Mouse (Mus musculus) stomach, embryonic 14.5 days (tissue): ENCODE results near the gene Tbc1d10c. TPM values are rescaled to one million over a fixed set of nuclear protein-coding genes. Genes with fewer than 3 reads are reported as not detected.
A peak's percentile ranks its signal among the peaks of the same experiment; 100 is the strongest.

Experiments used
- ATAC-seq: fragments of 200-750 bp; cut with Nextera tagmentation; 2 replicates; pipeline ENCODE4 v1.8.0; 2017; ENCODE audit warnings: low read depth, moderate TSS enrichment; ENCODE audit not compliant: insufficient number of reproducible peaks, insufficient read depth, low FRiP score
- H3K27ac ChIP-seq: fragments of 300-500 bp; sonication (generic); 2 replicates; pipeline ENCODE4 v1.5.1; 2014; ENCODE audit warnings: mild to moderate bottlenecking, low read length, moderate library complexity, mixed read lengths
- H3K27me3 ChIP-seq: fragments of 300-500 bp; sonication (generic); 2 replicates; pipeline ENCODE4 v1.6.1; 2014; ENCODE audit warnings: low read length, control low read depth, mixed read lengths; ENCODE audit not compliant: control insufficient read depth, insufficient read depth
- H3K36me3 ChIP-seq: fragments of 300-500 bp; sonication (generic); 2 replicates; pipeline ENCODE4 v1.6.1; 2014; ENCODE audit warnings: mild to moderate bottlenecking, control low read depth, low read length, moderate library complexity, mixed read lengths; ENCODE audit not compliant: control insufficient read depth, insufficient read depth
- H3K4me1 ChIP-seq: fragments of 300-500 bp; sonication (generic); 2 replicates; pipeline ENCODE4 v1.6.1; 2014; ENCODE audit warnings: low read length, control low read depth, mixed read lengths; ENCODE audit not compliant: control insufficient read depth, insufficient read depth
- H3K4me2 ChIP-seq: fragments of 300-500 bp; sonication (generic); replicated peaks from 2 replicates; pipeline ENCODE4 v1.6.1; 2014; ENCODE audit warnings: low read depth, low read length, control low read depth
- H3K4me3 ChIP-seq: fragments of 300-500 bp; sonication (generic); 2 replicates; pipeline ENCODE4 v1.5.1; 2014; ENCODE audit warnings: low read depth, low read length, control low read depth
- H3K9ac ChIP-seq: fragments of 300-500 bp; sonication (generic); replicated peaks from 2 replicates; pipeline ENCODE4 v1.6.1; 2014; ENCODE audit warnings: low read depth, mild to moderate bottlenecking, control low read depth, low read length, moderate library complexity, mixed read lengths
- H3K9me3 ChIP-seq: fragments of 300-500 bp; sonication (generic); 2 replicates; pipeline ENCODE4 v1.6.1; 2016; ENCODE audit warnings: low read depth, low read length, control low read depth; ENCODE audit not compliant: control insufficient read depth
- WGBS: fragments of 180-500 bp; shearing (Covaris S2); extraction: QIAGEN DNeasy Blood & Tissue Kit; methylation state at CpG from one replicate; pipeline ENCODE4 v1.1.7; 2014; 5-methylcytosine and 5-hydroxymethylcytosine counted together
- polyA plus RNA-seq: library from polyadenylated mRNA; unstranded; fragments of >200 nt; fragmentation: Nextera tagmentation; extraction: Ambion mirVana; gene quantifications from 2 replicates; pipeline ENCODE4 v1.2.1, GENCODE M21; 2014

Gene Tbc1d10c
- 1.5 and 2.5 TPM in 2 replicates for polyA plus RNA-seq

DNA sequence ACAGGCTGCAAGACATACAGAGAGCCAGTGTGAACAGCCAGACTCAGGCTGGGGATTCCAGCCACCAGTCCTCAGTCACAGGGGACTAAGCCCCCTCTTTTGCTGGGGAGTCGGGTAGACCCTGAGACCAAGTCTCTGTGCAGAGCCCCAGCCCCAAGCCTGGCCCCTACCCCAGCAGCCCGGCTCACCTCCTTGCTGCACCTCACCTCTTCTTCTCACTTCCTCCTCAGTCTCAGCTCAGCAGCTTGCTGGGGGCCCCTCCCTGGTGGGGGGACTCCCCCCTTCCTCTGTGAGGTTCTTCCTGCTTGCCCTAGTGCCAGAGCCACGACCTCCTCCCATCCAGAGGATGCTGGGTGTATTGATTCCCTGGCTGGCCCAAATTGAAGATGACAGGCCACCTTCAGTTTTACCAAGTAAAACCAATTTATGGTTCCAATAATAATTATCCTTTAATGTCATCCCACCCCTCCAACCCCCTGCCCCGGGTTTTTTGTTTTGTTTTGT is at the start of gene Tbc1d10c:
Gene Tbc1d10c, minus strand, starts transcription at position 454 of the 504 bp plus-strand sequence.
- Histone ChIP-seq H3K36me3 (peaks cover 30% of the 10 kb centered on the region), H3K27ac (peak within 1 kb of the TSS; percentile 96), H3K9me3 (no peaks in the 10 kb centered on the region), H3K4me2 (peak within 1 kb of the TSS; percentile 97), H3K9ac (peak within 1 kb of the TSS; percentile 92), H3K27me3 (no peaks in the 10 kb centered on the region), H3K4me1 (peaks cover 13% of the 10 kb centered on the region), H3K4me3 (peak within 1 kb of the TSS; percentile 98)
- ATAC-seq = no peak
- 29% methylated on average over 4 of the region's 4 CpGs for WGBS

DNA sequence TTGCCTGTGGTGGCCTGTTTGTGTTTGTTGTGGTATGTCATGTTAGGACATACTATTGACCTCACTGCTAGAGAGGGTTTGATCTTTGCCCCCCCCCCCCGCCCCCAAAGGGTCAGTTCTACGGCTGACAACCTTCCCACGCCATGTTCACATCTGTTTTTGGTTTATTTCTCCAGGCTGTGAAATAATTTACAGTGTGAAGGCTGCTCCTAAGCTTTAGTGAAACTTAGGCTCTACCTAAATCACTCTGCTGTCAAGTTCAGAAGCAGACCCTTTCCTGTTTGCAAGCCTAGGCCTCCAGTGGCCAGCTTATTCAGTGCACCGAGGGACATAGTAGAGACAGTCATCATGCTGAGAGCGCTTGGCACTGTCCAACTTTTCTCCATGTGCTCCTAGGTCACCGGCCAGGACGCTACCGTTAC is 49.2 kb upstream of the Tbc1d10c start:
- no peak overlapping the region for H3K27ac ChIP-seq
- no peak overlapping the region for H3K9ac ChIP-seq
- no peaks in the 10 kb centered on the region for H3K27me3 ChIP-seq
- H3K9me3 ChIP-seq = no peaks in the 10 kb centered on the region
- H3K4me1 ChIP-seq = no peaks in the 10 kb centered on the region
- no peak overlapping the region for H3K4me3 ChIP-seq
- no peak for ATAC-seq
- H3K4me2 ChIP-seq = no peak overlapping the region
- H3K36me3 ChIP-seq = no peaks in the 10 kb centered on the region
- 51% methylated on average over 8 of the region's 8 CpGs for WGBS

DNA sequence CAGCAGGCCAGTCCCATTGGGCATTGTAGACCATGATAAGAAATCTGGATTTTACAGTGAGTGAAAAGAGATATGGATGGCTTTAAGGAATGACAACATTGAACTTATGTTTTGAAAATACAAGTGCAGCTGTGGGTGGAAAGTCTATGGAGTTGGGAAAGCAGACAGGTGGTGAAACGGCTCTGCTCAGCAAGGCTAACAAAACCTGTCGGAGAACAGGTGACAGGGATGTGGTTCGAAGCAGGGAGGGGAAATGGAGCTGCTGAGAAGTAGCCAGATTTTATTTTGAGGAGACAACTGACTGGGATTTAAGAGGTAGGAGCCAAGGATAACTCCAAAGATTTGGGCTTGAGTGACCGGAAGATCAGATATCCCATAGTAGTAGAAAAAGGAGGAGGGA is 43.5 kb upstream of the Tbc1d10c start:
- Histone ChIP-seq H3K9ac (no peak overlapping the region), H3K4me3 (no peak overlapping the region), H3K9me3 (no peaks in the 10 kb centered on the region), H3K36me3 (no peaks in the 10 kb centered on the region), H3K4me1 (peaks cover 21% of the 10 kb centered on the region; the same call in 1 of the 2 replicates), H3K4me2 (no peak overlapping the region), H3K27me3 (no peaks in the 10 kb centered on the region), H3K27ac (no peak overlapping the region)
- no peak for ATAC-seq
- WGBS = 75% methylated on average over 4 of the region's 4 CpGs

DNA sequence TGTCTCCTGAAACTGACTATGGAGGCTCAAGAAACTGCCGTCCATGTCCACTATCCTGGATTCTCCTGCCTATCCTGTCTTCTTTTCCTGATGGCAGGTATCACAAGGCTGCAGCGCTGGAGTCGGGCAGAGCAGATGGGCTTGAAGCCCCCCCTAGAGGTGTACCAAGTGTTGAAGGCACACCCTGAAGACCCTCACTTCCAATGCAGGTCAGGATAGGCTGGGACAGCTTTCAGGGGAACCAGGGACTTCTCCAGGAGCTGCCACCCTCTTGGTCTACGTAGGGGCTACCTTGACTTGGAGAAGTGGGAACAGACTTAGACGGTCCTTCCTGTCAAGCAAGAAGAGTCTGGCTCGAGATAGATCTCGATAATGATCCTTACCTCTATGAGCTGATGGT is 41.6 kb upstream of the Tbc1d10c start:
- no peaks in the 10 kb centered on the region for H3K9me3 ChIP-seq
- peaks cover 24% of the 10 kb centered on the region; the same call in 1 of the 2 replicates for H3K4me1 ChIP-seq
- H3K9ac ChIP-seq = 0 out of 2 replicates have a peak overlapping the region, but pooled peaks have one; percentile 10
- WGBS = 76% methylated on average over 7 of the region's 7 CpGs
- peak overlapping the region; percentile 57 for H3K4me2 ChIP-seq
- H3K27me3 ChIP-seq = no peaks in the 10 kb centered on the region
- H3K4me3 ChIP-seq = no peak overlapping the region
- no peak overlapping the region for H3K27ac ChIP-seq
- no peak for ATAC-seq
- no peaks in the 10 kb centered on the region for H3K36me3 ChIP-seq

DNA sequence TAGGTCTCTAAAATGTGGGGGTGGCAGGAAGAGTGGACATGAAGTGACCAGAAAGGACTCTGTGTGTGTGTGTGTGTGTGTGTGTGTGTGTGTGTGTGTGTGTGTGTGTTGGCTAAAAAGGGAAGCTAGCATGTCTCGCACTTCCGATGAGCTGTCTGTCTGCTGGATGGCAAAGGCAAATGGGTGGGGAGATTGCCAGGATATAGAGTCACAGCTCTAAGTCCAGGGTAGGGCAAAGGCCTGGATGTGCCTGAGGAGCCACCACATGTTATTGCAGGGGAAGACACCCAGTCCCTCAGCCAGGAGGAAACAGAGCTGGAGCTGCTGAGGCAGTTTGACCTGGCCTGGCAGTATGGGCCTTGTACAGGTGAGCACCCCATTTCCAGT is 41.1 kb upstream of the Tbc1d10c start:
- no peak for ATAC-seq

DNA sequence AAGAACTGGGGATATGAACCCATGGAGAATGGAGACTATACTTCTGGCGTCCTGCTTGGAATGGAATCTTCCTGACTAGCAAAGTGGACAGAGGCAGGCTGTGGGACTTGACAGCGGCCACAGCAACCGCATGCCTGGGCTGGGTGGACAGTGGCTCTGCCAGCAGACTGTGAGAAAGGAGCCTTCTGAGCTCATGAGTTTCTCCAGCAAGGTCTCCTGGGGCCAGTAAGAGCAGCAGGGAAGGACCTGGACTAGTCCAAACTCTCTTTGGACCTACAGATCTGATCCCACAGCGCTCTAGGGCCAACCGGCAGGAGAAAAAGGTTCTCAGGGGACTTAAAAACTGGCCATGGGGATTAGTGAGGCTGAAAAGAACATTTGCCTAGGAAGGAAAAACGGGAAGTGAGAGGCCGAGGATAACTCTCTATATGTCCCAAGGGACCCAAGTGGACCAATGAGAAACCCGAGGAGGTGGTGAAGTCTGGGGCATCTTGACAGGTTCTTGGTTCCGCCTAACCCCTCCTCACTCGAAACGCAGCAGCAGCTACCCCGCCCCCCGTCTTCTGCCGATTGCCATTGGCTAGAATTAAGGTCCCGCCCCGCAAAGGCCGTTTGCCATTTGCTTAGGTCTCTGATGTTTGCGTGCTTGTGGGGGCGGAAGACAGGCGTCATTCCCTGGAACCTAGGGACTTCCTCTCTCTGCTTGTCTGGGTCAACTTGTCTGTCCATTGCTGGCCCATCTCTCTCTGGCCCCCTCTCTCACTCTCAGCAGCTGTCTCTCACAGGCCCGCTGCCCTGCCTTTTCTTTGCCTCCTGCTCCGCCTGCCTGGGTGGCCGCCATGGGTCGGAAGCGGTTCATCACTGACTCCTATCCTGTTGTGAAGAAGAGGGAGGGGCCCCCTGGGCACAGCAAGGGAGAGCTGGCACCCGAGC is 40.4 kb upstream of the Tbc1d10c start, which contains the start of gene Pold4:
Gene Pold4, plus strand, starts transcription at position 647 of the 933 bp plus-strand sequence.
- peak; percentile 85 for ATAC-seq
- Histone ChIP-seq H3K27ac (peak within 1 kb of the TSS; percentile 69; the same call in 1 of the 2 replicates), H3K4me1 (peaks cover 24% of the 10 kb centered on the region; the same call in 1 of the 2 replicates), H3K9ac (peak within 1 kb of the TSS; percentile 37), H3K27me3 (no peaks in the 10 kb centered on the region), H3K4me3 (peak within 1 kb of the TSS; percentile 41), H3K9me3 (no peaks in the 10 kb centered on the region), H3K4me2 (peak within 1 kb of the TSS; percentile 57), H3K36me3 (no peaks in the 10 kb centered on the region)
- WGBS = 11% methylated on average over 26 of the region's 26 CpGs

More for the DNA sequence above, 41.1 kb upstream of the Tbc1d10c start:
- Histone ChIP-seq H3K9me3 (no peaks in the 10 kb centered on the region), H3K9ac (peak overlapping the region; percentile 37), H3K4me3 (peak overlapping the region; percentile 41), H3K27ac (peak overlapping the region; percentile 66; the same call in 1 of the 2 replicates), H3K36me3 (no peaks in the 10 kb centered on the region), H3K4me1 (peaks cover 24% of the 10 kb centered on the region; the same call in 1 of the 2 replicates), H3K27me3 (no peaks in the 10 kb centered on the region), H3K4me2 (peak overlapping the region; percentile 57)
- WGBS = 33% methylated on average over 2 of the region's 2 CpGs

DNA sequence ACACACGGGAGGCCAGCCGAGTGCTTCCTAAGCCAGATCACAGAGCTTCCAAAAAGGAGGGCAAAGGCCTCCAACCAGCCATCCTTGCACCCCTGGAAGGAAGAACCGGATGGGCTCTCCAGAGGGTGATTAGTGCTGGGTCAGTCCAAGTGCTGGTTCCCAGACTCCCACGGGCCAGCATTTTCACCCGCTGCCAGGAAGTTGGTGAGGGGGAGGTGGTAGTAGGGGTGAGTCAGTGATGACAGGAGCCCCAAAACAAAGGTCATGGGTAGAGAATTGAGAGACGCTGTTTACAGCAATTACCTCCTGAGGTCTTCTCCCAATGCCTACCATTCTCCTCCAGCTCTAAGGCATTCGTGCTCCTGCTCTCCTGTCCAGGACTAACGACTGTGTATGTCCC is 39.3 kb upstream of the Tbc1d10c start:
- Histone ChIP-seq H3K36me3 (no peaks in the 10 kb centered on the region), H3K4me1 (peaks cover 24% of the 10 kb centered on the region; the same call in 1 of the 2 replicates), H3K9me3 (no peaks in the 10 kb centered on the region), H3K4me3 (no peak overlapping the region), H3K27ac (peak overlapping the region; percentile 44; the same call in 1 of the 2 replicates), H3K9ac (no peak overlapping the region), H3K4me2 (no peak overlapping the region), H3K27me3 (no peaks in the 10 kb centered on the region)
- 72% methylated on average over 8 of the region's 8 CpGs for WGBS
- ATAC-seq = no peak

DNA sequence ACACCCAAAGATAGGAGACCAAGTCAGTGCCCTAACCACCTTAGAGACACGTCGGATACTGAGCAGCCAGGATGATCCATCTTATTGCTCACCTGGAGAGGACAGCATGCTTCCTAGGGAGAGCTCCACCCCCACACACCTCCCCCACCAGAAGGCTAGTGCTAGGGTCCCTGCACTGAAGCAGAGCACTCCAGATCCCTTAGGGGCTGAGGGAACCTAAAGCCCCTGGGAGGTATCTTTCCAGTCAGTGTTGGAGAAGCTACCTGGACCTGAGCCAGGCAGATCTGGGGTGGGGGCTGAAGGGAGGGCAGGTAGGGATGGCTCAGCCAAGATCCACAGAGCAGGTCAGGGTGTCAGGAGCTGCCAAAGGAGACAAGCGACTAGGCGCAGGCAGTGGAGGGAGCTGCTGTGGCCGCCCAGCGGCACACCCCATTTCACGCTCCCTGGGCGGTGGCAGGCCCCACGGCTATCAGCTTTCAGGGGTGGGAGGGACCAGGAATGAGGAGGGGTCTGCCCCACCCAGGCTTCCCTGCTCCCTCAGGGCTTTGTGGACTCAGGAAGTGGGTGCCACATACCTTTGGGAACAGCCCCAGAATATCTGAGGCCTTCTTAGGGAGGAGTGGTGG is 38.5 kb upstream of the Tbc1d10c start:
- H3K27ac ChIP-seq = peak overlapping the region; percentile 44; the same call in 1 of the 2 replicates
- peak; percentile 39 for ATAC-seq
- H3K9me3 ChIP-seq = no peaks in the 10 kb centered on the region
- 31% methylated on average over 9 of the region's 9 CpGs for whole genome bisulfite sequencing
- no peak overlapping the region for H3K4me3 ChIP-seq
- H3K9ac ChIP-seq = 0 out of 2 replicates have a peak overlapping the region, but pooled peaks have one; percentile 18
- no peaks in the 10 kb centered on the region for H3K27me3 ChIP-seq
- no peak overlapping the region for H3K4me2 ChIP-seq
- no peaks in the 10 kb centered on the region for H3K36me3 ChIP-seq
- H3K4me1 ChIP-seq = peaks cover 24% of the 10 kb centered on the region; the same call in 1 of the 2 replicates
